Mouse (Mus musculus) lung, adult 2 months (tissue): Measurements from ENCODE around the gene Serpinb9.

Experiments used
- CTCF ChIP-seq: fragments of 200-500 bp; IDR thresholded peaks from 2 replicates; pipeline ENCODE4 v1.5.1; 2011; ENCODE audit warnings: mild to moderate bottlenecking, low read length, control low read depth; ENCODE audit not compliant: insufficient read depth
- POLR2A ChIP-seq: fragments of 200-500 bp; IDR thresholded peaks from 2 replicates; pipeline ENCODE4 v1.6.1; 2011; ENCODE audit warnings: low read depth, mild to moderate bottlenecking, control low read depth, low read length, borderline replicate concordance; ENCODE audit errors: extremely low read depth

- TF ChIP-seq POLR2A (no peak), CTCF (no peak)
Measured at GRCm38 (mm10) chr13:33005501-33006075, 2.5 kb downstream of the Serpinb9 start.
